Mouse (Mus musculus) CH12.LX (cell line): ENCODE data around the gene 4930562C15Rik. TPM values are rescaled to one million over a fixed set of nuclear protein-coding genes. Genes with fewer than 3 reads are reported as not detected.
A peak's percentile ranks its signal among the peaks of the same experiment; 100 is the strongest.

Experiments used
- DNase-seq: peaks from one replicate; pipeline ENCODE4 v3.0.0-alpha.2; 2013; ENCODE audit errors: extremely low read depth
- H3K27ac ChIP-seq: 2 replicates; pipeline ENCODE4 v1.5.1; 2012; ENCODE audit warnings: low read depth, mild to moderate bottlenecking, control low read depth, moderate library complexity; ENCODE audit not compliant: insufficient read depth
- H3K27me3 ChIP-seq: replicated peaks from 2 replicates; pipeline ENCODE3; 2012; ENCODE audit warnings: inconsistent platforms
- H3K36me3 ChIP-seq, 2 experiments: replicated peaks in 1 of 2; 2 replicates each; pipeline versions ENCODE3 to v1.6.1; 2012; ENCODE audit warnings: inconsistent platforms in 1 of 2, low read length in 1 of 2, mild to moderate bottlenecking in 1 of 2, mixed read lengths in 1 of 2, moderate library complexity in 1 of 2; ENCODE audit not compliant: control insufficient read depth in 1 of 2, insufficient read depth in 1 of 2
- H3K4me1 ChIP-seq, 2 experiments: 2 replicates each; pipeline ENCODE4 v1.6.1; 2012; ENCODE audit warnings: inconsistent platforms in 1 of 2, moderate library complexity in 1 of 2; ENCODE audit not compliant: insufficient read depth in 2 of 2, control insufficient read depth in 1 of 2
- H3K4me2 ChIP-seq: 2 replicates; pipeline ENCODE4 v1.6.1; 2012; ENCODE audit warnings: low read depth, mild to moderate bottlenecking, control low read depth; ENCODE audit not compliant: poor library complexity, insufficient read depth, severe bottlenecking
- H3K4me3 ChIP-seq, 3 experiments: fragments of 150-350 bp in 1 of 3; sonication (generic) in 1 of 3; replicated peaks in 1 of 3; 2 replicates each; pipeline versions ENCODE3 to v1.5.1; 2011 to 2012; ENCODE audit warnings: low read depth in 2 of 3, low read length in 2 of 3, mild to moderate bottlenecking in 2 of 3, moderate library complexity in 2 of 3, control low read depth in 1 of 3, improper control_type of control experiment in 1 of 3, inconsistent platforms in 1 of 3, mixed read lengths in 1 of 3; ENCODE audit not compliant: poor library complexity in 1 of 3
- H3K79me2 ChIP-seq: replicated peaks from 2 replicates; pipeline ENCODE4 v1.6.1; 2012; ENCODE audit warnings: mild to moderate bottlenecking, moderate library complexity; ENCODE audit not compliant: control insufficient read depth, poor library complexity, insufficient read depth, severe bottlenecking; ENCODE audit errors: extremely low read depth
- H3K9ac ChIP-seq: 2 replicates; pipeline ENCODE4 v1.6.1; 2012; ENCODE audit warnings: low read depth, mild to moderate bottlenecking, control low read depth, moderate library complexity; ENCODE audit not compliant: insufficient read depth
- H3K9me3 ChIP-seq: replicated peaks from 2 replicates; pipeline ENCODE3; 2012; ENCODE audit warnings: low read length, inconsistent platforms, mixed read lengths
- BHLHE40 ChIP-seq: IDR thresholded peaks from 2 replicates; pipeline ENCODE4 v1.6.1; 2011; ENCODE audit warnings: mild to moderate bottlenecking, low read depth, low read length, improper control_type of control experiment
- CHD1 ChIP-seq: IDR thresholded peaks from 2 replicates; pipeline ENCODE4 v1.6.1; 2012; ENCODE audit warnings: low read depth, low read length, improper control_type of control experiment, inconsistent platforms
- E2F4 ChIP-seq: IDR thresholded peaks from 2 replicates; pipeline ENCODE4 v1.6.1; 2011; ENCODE audit warnings: low read depth, low read length, improper control_type of control experiment; ENCODE audit not compliant: insufficient replicate concordance
- GABPA ChIP-seq: IDR thresholded peaks from 2 replicates; pipeline ENCODE4 v1.6.1; 2012; ENCODE audit warnings: low read depth, low read length, improper control_type of control experiment, inconsistent platforms; ENCODE audit not compliant: insufficient replicate concordance
- KAT2A ChIP-seq: IDR thresholded peaks from 2 replicates; pipeline ENCODE4 v1.6.1; 2012; ENCODE audit warnings: low read length, improper control_type of control experiment, inconsistent platforms; ENCODE audit not compliant: insufficient replicate concordance
- MAFK ChIP-seq: IDR thresholded peaks from 2 replicates; pipeline ENCODE4 v1.6.1; 2011; ENCODE audit warnings: low read length, improper control_type of control experiment; ENCODE audit not compliant: insufficient replicate concordance
- MAX ChIP-seq: IDR thresholded peaks from 2 replicates; pipeline ENCODE4 v1.6.1; 2011; ENCODE audit warnings: low read length, improper control_type of control experiment
- MAZ ChIP-seq: IDR thresholded peaks from 2 replicates; pipeline ENCODE4 v1.6.1; 2012; ENCODE audit warnings: low read depth, mild to moderate bottlenecking, inconsistent platforms, low read length, improper control_type of control experiment, moderate library complexity
- MEF2A ChIP-seq: IDR thresholded peaks from 2 replicates; pipeline ENCODE4 v1.6.1; 2014; ENCODE audit warnings: low read depth, mild to moderate bottlenecking, inconsistent platforms, low read length, improper control_type of control experiment, borderline replicate concordance
- MXI1 ChIP-seq: IDR thresholded peaks from 2 replicates; pipeline ENCODE4 v1.6.1; 2011; ENCODE audit warnings: mild to moderate bottlenecking, low read depth, low read length, improper control_type of control experiment
- POLR2A ChIP-seq: IDR thresholded peaks from 2 replicates; pipeline ENCODE4 v1.6.1; 2011; ENCODE audit warnings: low read depth, mild to moderate bottlenecking, improper control_type of control experiment, low read length
- POLR2AphosphoS2 ChIP-seq: IDR thresholded peaks from 2 replicates; pipeline ENCODE4 v1.6.1; 2011; ENCODE audit warnings: low read depth, low read length, improper control_type of control experiment
- RAD21 ChIP-seq: IDR thresholded peaks from 2 replicates; pipeline ENCODE4 v1.6.1; 2011; ENCODE audit warnings: low read depth, mild to moderate bottlenecking, low read length, improper control_type of control experiment, moderate library complexity
- RCOR1 ChIP-seq: conservative IDR thresholded peaks from 2 replicates; pipeline ENCODE4 v1.6.1; 2012; ENCODE audit warnings: low read depth, mild to moderate bottlenecking, inconsistent platforms, low read length, improper control_type of control experiment
- TBP ChIP-seq: conservative IDR thresholded peaks from 2 replicates; pipeline ENCODE4 v1.6.1; 2011; ENCODE audit warnings: low read depth, low read length, improper control_type of control experiment
- UBTF ChIP-seq: IDR thresholded peaks from 2 replicates; pipeline ENCODE4 v1.6.1; 2012; ENCODE audit warnings: low read depth, mild to moderate bottlenecking, inconsistent platforms, low read length, improper control_type of control experiment, moderate library complexity
- USF1 ChIP-seq: IDR thresholded peaks from 2 replicates; pipeline ENCODE4 v1.6.1; 2014; ENCODE audit warnings: low read depth, mild to moderate bottlenecking, inconsistent platforms, low read length, improper control_type of control experiment
- USF2 ChIP-seq: conservative IDR thresholded peaks from 2 replicates; pipeline ENCODE4 v1.6.1; 2011; ENCODE audit warnings: low read depth, low read length, improper control_type of control experiment
- ZMIZ1 ChIP-seq: IDR thresholded peaks from 2 replicates; pipeline ENCODE4 v1.6.1; 2012; ENCODE audit warnings: low read depth, mild to moderate bottlenecking, inconsistent platforms, low read length, improper control_type of control experiment
- dilution Hi-C: fragments of 300-500 bp; cut with MboI; formaldehyde crosslinking; loops from 2 replicates; pipeline ENCODE4 v1.14.3; 2020; ENCODE audit warnings: low sequenced_read_pairs; ENCODE audit not compliant: extremely low pct_unique_long_range_greater_than_20kb, extremely low pct_ligation_motif_present
- in situ Hi-C: fragments of 300-500 bp; cut with MboI; formaldehyde crosslinking; loops from 3 replicates; pipeline ENCODE4 v1.14.3; 2019; ENCODE audit warnings: low sequenced_read_pairs, low pct_ligation_motif_present, low pct_unique_long_range_greater_than_20kb, mixed read lengths
- polyA plus RNA-seq: library from polyadenylated mRNA; unstranded; fragments of >175 nt; gene quantifications from 2 replicates; pipeline ENCODE4 v1.2.1, GENCODE M21; 2012; ENCODE audit warnings: low read depth; ENCODE audit not compliant: insufficient read length
- total RNA-seq, 2 experiments: library from RNA; depleted of rRNA; stranded (reverse); fragments of 300-350 nt in 1 of 2; fragments of >200 nt in 1 of 2; gene quantifications; 2 replicates each; pipeline ENCODE4 v1.2.3; 2012 to 2014

The 4930562C15Rik gene
- total and polyA plus RNA-seq, 3 experiments, result 0.13 to 0.80 (median 0.20) TPM

GRCm38 (mm10) chr16:4910758-4911157, 75.5 kb downstream of the 4930562C15Rik start (continued):
- TF ChIP-seq MEF2A, result peak; percentile 51; the same call in 1 of the 2 replicates
- no peak for TF ChIP-seq RAD21
- TF ChIP-seq MAFK, result no peak

GRCm38 (mm10) chr16:4912074-4912648, 76.9 kb downstream of the 4930562C15Rik start:
- Histone ChIP-seq H3K9me3 (no peaks in the 10 kb centered on the region), H3K9ac (no peak overlapping the region), H3K79me2 (no peaks in the 10 kb centered on the region), H3K4me1 (peaks cover 39 to 65% of the 10 kb centered on the region in 2 experiments), H3K27me3 (no peaks in the 10 kb centered on the region), H3K36me3 (peaks cover 15 to 32% of the 10 kb centered on the region in 2 experiments), H3K4me2 (no peak overlapping the region), H3K4me3 (no peak overlapping the region), H3K27ac (peak overlapping the region; percentile 44)
- DNase-seq, result no peak
- TF ChIP-seq MAZ, result no peak
- no peak for TF ChIP-seq MEF2A
- TF ChIP-seq KAT2A, result no peak
- no peak for TF ChIP-seq USF2
- no peak for TF ChIP-seq GABPA
- no peak for TF ChIP-seq CHD1
- no peak for TF ChIP-seq MXI1
- TF ChIP-seq POLR2AphosphoS2, result no peak
- TF ChIP-seq E2F4, result no peak
- TF ChIP-seq ZMIZ1, result no peak
- TF ChIP-seq BHLHE40, result no peak
- no peak for TF ChIP-seq POLR2A
- TF ChIP-seq MAX, result no peak
- TF ChIP-seq RCOR1, result no peak
- no peak for TF ChIP-seq UBTF
- no peak for TF ChIP-seq USF1
- TF ChIP-seq TBP, result no peak
- dilution Hi-C loops (no loop called here), in situ Hi-C loops (no loop called here)
